Mouse (Mus musculus) cortical plate, adult 2 months (tissue): ENCODE measurements around the gene Gm9936.

Source experiments
- CTCF ChIP-seq: fragments of 200-500 bp; IDR thresholded peaks from 2 replicates; pipeline ENCODE4 v1.5.1; 2011; ENCODE audit warnings: mild to moderate bottlenecking, control low read depth, low read length; ENCODE audit not compliant: insufficient read depth; ENCODE audit errors: extremely low read depth
- POLR2A ChIP-seq: fragments of 200-500 bp; IDR thresholded peaks from 2 replicates; pipeline ENCODE4 v1.6.1; 2011; ENCODE audit warnings: mild to moderate bottlenecking, low read length, control low read depth; ENCODE audit not compliant: insufficient read depth; ENCODE audit errors: extremely low read depth

DNA sequence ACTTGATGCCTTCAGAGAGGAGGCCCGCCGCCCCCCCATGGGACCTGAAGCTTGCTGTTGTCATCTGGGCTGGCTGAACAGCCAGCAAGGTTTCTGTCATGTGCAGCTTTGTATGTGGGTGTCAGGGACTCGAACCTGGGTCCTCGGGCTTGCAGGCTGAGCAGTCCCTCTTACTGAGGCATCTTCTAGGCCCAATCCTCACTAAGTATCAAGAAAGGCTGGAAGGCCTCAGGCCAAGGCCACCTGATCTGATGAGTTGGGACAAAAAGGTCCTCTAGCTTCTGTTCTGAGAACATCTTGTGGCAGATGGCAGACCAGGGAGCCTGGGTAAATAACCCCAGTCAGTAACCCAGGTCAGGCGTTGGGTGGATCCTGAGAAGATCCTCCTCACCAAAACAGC, 48.7 kb downstream of the Gm9936 start:
- TF ChIP-seq CTCF: no peak
- TF ChIP-seq POLR2A: no peak
